Mouse (Mus musculus) midbrain, embryonic 12.5 days (tissue): Measurements from ENCODE around the gene Morc4. TPM values are rescaled to one million over a fixed set of nuclear protein-coding genes. Genes with fewer than 3 reads are reported as not detected.

Experiments used
- ATAC-seq: fragments of 200-750 bp; cut with Nextera tagmentation; 2 replicates; pipeline ENCODE4 v1.8.0; 2017; ENCODE audit warnings: low read depth, moderate TSS enrichment, moderate library complexity; ENCODE audit not compliant: low FRiP score
- H3K27ac ChIP-seq: fragments of 300-500 bp; sonication (generic); replicated peaks from 2 replicates; pipeline ENCODE4 v1.5.1; 2016; ENCODE audit warnings: mild to moderate bottlenecking
- H3K27me3 ChIP-seq: fragments of 300-500 bp; sonication (generic); 2 replicates; pipeline ENCODE4 v1.6.1; 2016; ENCODE audit warnings: mild to moderate bottlenecking
- H3K36me3 ChIP-seq: fragments of 300-500 bp; sonication (generic); 2 replicates; pipeline ENCODE4 v1.6.1; 2016
- H3K4me1 ChIP-seq: fragments of 300-500 bp; sonication (generic); 2 replicates; pipeline ENCODE4 v1.6.1; 2016
- H3K4me2 ChIP-seq: fragments of 300-500 bp; sonication (generic); replicated peaks from 2 replicates; pipeline ENCODE4 v1.6.1; 2016; ENCODE audit warnings: mild to moderate bottlenecking, moderate library complexity
- H3K4me3 ChIP-seq: fragments of 300-500 bp; sonication (generic); 2 replicates; pipeline ENCODE4 v1.5.1; 2016; ENCODE audit warnings: mild to moderate bottlenecking
- H3K9ac ChIP-seq: fragments of 300-500 bp; sonication (generic); replicated peaks from 2 replicates; pipeline ENCODE4 v1.6.1; 2016; ENCODE audit warnings: mild to moderate bottlenecking, moderate library complexity
- H3K9me3 ChIP-seq: fragments of 300-500 bp; sonication (generic); 2 replicates; pipeline ENCODE4 v1.6.1; 2016; ENCODE audit warnings: mild to moderate bottlenecking
- WGBS: fragments of 180-500 bp; shearing (Covaris S2); methylation state at CpG from one replicate; pipeline ENCODE4 v1.1.7; 2016; 5-methylcytosine and 5-hydroxymethylcytosine counted together
- polyA plus RNA-seq: library from polyadenylated mRNA; unstranded; fragments of >200 nt; fragmentation: Nextera tagmentation; extraction: Ambion mirVana; gene quantifications from 2 replicates; pipeline ENCODE4 v1.2.1, GENCODE M21; 2016

Morc4 gene
- polyA plus RNA-seq, result 7.6 TPM in 2 replicates

GRCm38 (mm10) chrX:139870938-139871791, at the start of gene Morc4:
Gene Morc4, minus strand, starts transcription at chrX:139871677.
- Histone ChIP-seq H3K27me3 (peaks cover 24% of the 10 kb centered on the region), H3K4me2 (peak within 1 kb of the TSS; percentile 65), H3K4me3 (peak within 1 kb of the TSS; percentile 64), H3K36me3 (no peaks in the 10 kb centered on the region), H3K9me3 (no peaks in the 10 kb centered on the region), H3K4me1 (no peaks in the 10 kb centered on the region), H3K27ac (no peak within 1 kb of the TSS), H3K9ac (peak within 1 kb of the TSS; percentile 62)
- ATAC-seq, result peak; percentile 94
- 21% methylated on average over 51 of the region's 87 CpGs for WGBS

GRCm38 (mm10) chrX:139920572-139920971, 49.1 kb upstream of the Morc4 start:
- Histone ChIP-seq H3K36me3 (no peaks in the 10 kb centered on the region), H3K4me1 (no peaks in the 10 kb centered on the region), H3K9me3 (no peaks in the 10 kb centered on the region), H3K4me2 (no peak overlapping the region), H3K27ac (no peak overlapping the region), H3K9ac (no peak overlapping the region), H3K4me3 (no peak overlapping the region), H3K27me3 (0 out of 2 replicates have a peak, but pooled peaks cover 7% of the 10 kb centered on the region)
- WGBS, result 81% methylated on average over 4 of the region's 4 CpGs
- ATAC-seq, result no peak

- no peak for ATAC-seq
- Histone ChIP-seq H3K36me3 (no peaks in the 10 kb centered on the region), H3K9ac (no peak overlapping the region), H3K4me2 (no peak overlapping the region), H3K27ac (no peak overlapping the region), H3K9me3 (no peaks in the 10 kb centered on the region), H3K27me3 (peaks cover 3% of the 10 kb centered on the region; the same call in 1 of the 2 replicates), H3K4me1 (no peaks in the 10 kb centered on the region), H3K4me3 (no peak overlapping the region)
- 81% methylated on average over 1 of the region's 1 CpGs for WGBS
These were observed 19.9 kb upstream of the Morc4 start for GRCm38 (mm10) chrX:139891387-139891786.

GRCm38 (mm10) chrX:139883221-139883620, 11.7 kb upstream of the Morc4 start:
- no peak overlapping the region for H3K9ac ChIP-seq

GRCm38 (mm10) chrX:139877936-139878335, 6.5 kb upstream of the Morc4 start:
- Histone ChIP-seq H3K4me2 (no peak overlapping the region), H3K27me3 (peaks cover 24% of the 10 kb centered on the region), H3K27ac (no peak overlapping the region), H3K9ac (no peak overlapping the region), H3K4me1 (no peaks in the 10 kb centered on the region), H3K4me3 (no peak overlapping the region), H3K36me3 (no peaks in the 10 kb centered on the region), H3K9me3 (no peaks in the 10 kb centered on the region)
- WGBS, result 25% methylated on average over 3 of the region's 3 CpGs
- no peak for ATAC-seq

More at GRCm38 (mm10) chrX:139883221-139883620, 11.7 kb upstream of the Morc4 start:
- Histone ChIP-seq H3K9me3 (no peaks in the 10 kb centered on the region), H3K4me3 (no peak overlapping the region), H3K27me3 (peaks cover under 1% of the 10 kb centered on the region), H3K36me3 (no peaks in the 10 kb centered on the region), H3K4me1 (no peaks in the 10 kb centered on the region), H3K4me2 (no peak overlapping the region), H3K27ac (no peak overlapping the region)
- ATAC-seq, result no peak

- WGBS, result 87% methylated on average over 7 of the region's 7 CpGs
- ATAC-seq, result no peak
- peaks cover 32% of the 10 kb centered on the region for H3K27me3 ChIP-seq
These were observed 5.6 kb upstream of the Morc4 start for GRCm38 (mm10) chrX:139877105-139877504.

GRCm38 (mm10) chrX:139870300-139870711, 1.2 kb downstream of the Morc4 start:
- no peaks in the 10 kb centered on the region for H3K4me1 ChIP-seq
- 0 out of 2 replicates have a peak, but pooled peaks have one; percentile 8 for ATAC-seq
- H3K9ac ChIP-seq, result peak overlapping the region; percentile 62; the same call in 1 of the 2 replicates
- H3K4me3 ChIP-seq, result peak overlapping the region; percentile 64
- no peaks in the 10 kb centered on the region for H3K9me3 ChIP-seq
- H3K4me2 ChIP-seq, result peak overlapping the region; percentile 65
- H3K27ac ChIP-seq, result no peak overlapping the region
- H3K36me3 ChIP-seq, result no peaks in the 10 kb centered on the region
- WGBS, result 20% methylated on average over 15 of the region's 15 CpGs
- peaks cover 19% of the 10 kb centered on the region for H3K27me3 ChIP-seq

More at GRCm38 (mm10) chrX:139877105-139877504, 5.6 kb upstream of the Morc4 start:
- Histone ChIP-seq H3K9ac (no peak overlapping the region), H3K4me2 (no peak overlapping the region), H3K4me1 (no peaks in the 10 kb centered on the region), H3K9me3 (no peaks in the 10 kb centered on the region), H3K4me3 (no peak overlapping the region), H3K27ac (no peak overlapping the region), H3K36me3 (no peaks in the 10 kb centered on the region)

GRCm38 (mm10) chrX:139859402-139859801, 12.1 kb downstream of the Morc4 start:
- no peaks in the 10 kb centered on the region for H3K9me3 ChIP-seq
- H3K27ac ChIP-seq, result no peak overlapping the region
- 87% methylated on average over 5 of the region's 5 CpGs for WGBS
- H3K4me2 ChIP-seq, result no peak overlapping the region
- no peaks in the 10 kb centered on the region for H3K4me1 ChIP-seq
- no peaks in the 10 kb centered on the region for H3K36me3 ChIP-seq
- H3K27me3 ChIP-seq, result peaks cover 3% of the 10 kb centered on the region; the same call in 1 of the 2 replicates
- ATAC-seq, result no peak
- H3K4me3 ChIP-seq, result no peak overlapping the region
- H3K9ac ChIP-seq, result no peak overlapping the region

- no peaks in the 10 kb centered on the region for H3K9me3 ChIP-seq
- ATAC-seq, result no peak
- H3K27me3 ChIP-seq, result peaks cover 6% of the 10 kb centered on the region; the same call in 1 of the 2 replicates
- H3K36me3 ChIP-seq, result no peaks in the 10 kb centered on the region
- WGBS, result 87% methylated on average over 4 of the region's 4 CpGs
- no peak overlapping the region for H3K4me3 ChIP-seq
- no peak overlapping the region for H3K9ac ChIP-seq
- H3K4me2 ChIP-seq, result no peak overlapping the region
- H3K4me1 ChIP-seq, result no peaks in the 10 kb centered on the region
- H3K27ac ChIP-seq, result no peak overlapping the region
These were observed 16.7 kb downstream of the Morc4 start for GRCm38 (mm10) chrX:139854795-139855194.

- no peak for ATAC-seq
- no peak overlapping the region for H3K27ac ChIP-seq
- H3K4me2 ChIP-seq, result no peak overlapping the region
- H3K36me3 ChIP-seq, result no peaks in the 10 kb centered on the region
- no peak overlapping the region for H3K4me3 ChIP-seq
- no peaks in the 10 kb centered on the region for H3K9me3 ChIP-seq
- no peak overlapping the region for H3K9ac ChIP-seq
- no peaks in the 10 kb centered on the region; the same call in 1 of the 2 replicates for H3K27me3 ChIP-seq
- 85% methylated on average over 6 of the region's 6 CpGs for WGBS
- H3K4me1 ChIP-seq, result no peaks in the 10 kb centered on the region
These were observed 30.4 kb downstream of the Morc4 start for GRCm38 (mm10) chrX:139841091-139841490.

- WGBS, result 51% methylated on average over 3 of the region's 3 CpGs
- no peak overlapping the region for H3K9ac ChIP-seq
- ATAC-seq, result no peak
- H3K4me1 ChIP-seq, result no peaks in the 10 kb centered on the region
- no peaks in the 10 kb centered on the region for H3K9me3 ChIP-seq
- no peak overlapping the region for H3K4me3 ChIP-seq
- no peak overlapping the region for H3K4me2 ChIP-seq
- no peak overlapping the region for H3K27ac ChIP-seq
- no peaks in the 10 kb centered on the region; the same call in 1 of the 2 replicates for H3K27me3 ChIP-seq
- no peaks in the 10 kb centered on the region for H3K36me3 ChIP-seq
These were observed 32.4 kb downstream of the Morc4 start for GRCm38 (mm10) chrX:139839057-139839456.

- H3K4me2 ChIP-seq, result no peak overlapping the region
- no peaks in the 10 kb centered on the region for H3K9me3 ChIP-seq
- 16% methylated on average over 5 of the region's 5 CpGs for WGBS
- no peak overlapping the region for H3K27ac ChIP-seq
- H3K36me3 ChIP-seq, result no peaks in the 10 kb centered on the region
- H3K9ac ChIP-seq, result no peak overlapping the region
- no peak overlapping the region for H3K4me3 ChIP-seq
- H3K4me1 ChIP-seq, result no peaks in the 10 kb centered on the region
- 0 out of 2 replicates have a peak, but pooled peaks cover under 1% of the 10 kb centered on the region for H3K27me3 ChIP-seq
- ATAC-seq, result no peak
These were observed 39.0 kb downstream of the Morc4 start for GRCm38 (mm10) chrX:139832464-139832863.
